Mouse (Mus musculus) lung, postnatal 0 days (tissue): ENCODE results near the gene Lrrc45. TPM values are rescaled to one million over a fixed set of nuclear protein-coding genes. Genes with fewer than 3 reads are reported as not detected.

Experiments
- ATAC-seq: fragments of 200-750 bp; cut with Nextera tagmentation; 2 replicates; pipeline ENCODE4 v1.8.0; 2017; ENCODE audit warnings: moderate library complexity
- DNase-seq: peaks from one replicate; pipeline ENCODE4 v3.0.0-alpha.2; 2016; ENCODE audit warnings: low spot score
- H3K27ac ChIP-seq: fragments of 300-500 bp; sonication (generic); 2 replicates; pipeline ENCODE4 v1.5.1; 2014; ENCODE audit warnings: antibody characterized with exemption, mild to moderate bottlenecking, low read length, mixed read lengths
- H3K27me3 ChIP-seq: fragments of 300-500 bp; sonication (generic); replicated peaks from 2 replicates; pipeline ENCODE4 v1.6.1; 2014; ENCODE audit warnings: low read length, mixed read lengths; ENCODE audit not compliant: insufficient read depth
- H3K36me3 ChIP-seq: fragments of 300-500 bp; sonication (generic); 2 replicates; pipeline ENCODE4 v1.6.1; 2014; ENCODE audit warnings: low read length, mixed read lengths; ENCODE audit not compliant: insufficient read depth
- H3K4me1 ChIP-seq: fragments of 300-500 bp; sonication (generic); 2 replicates; pipeline ENCODE4 v1.6.1; 2014; ENCODE audit warnings: antibody characterized with exemption, low read depth, low read length, mixed read lengths; ENCODE audit not compliant: insufficient read depth
- H3K4me2 ChIP-seq: fragments of 300-500 bp; sonication (generic); replicated peaks from 2 replicates; pipeline ENCODE4 v1.6.1; 2014; ENCODE audit warnings: low read depth, mild to moderate bottlenecking, low read length, moderate library complexity, mixed read lengths
- H3K4me3 ChIP-seq: fragments of 300-500 bp; sonication (generic); 2 replicates; pipeline ENCODE4 v1.5.1; 2014; ENCODE audit warnings: low read depth, low read length
- H3K9ac ChIP-seq: fragments of 300-500 bp; sonication (generic); replicated peaks from 2 replicates; pipeline ENCODE4 v1.6.1; 2014; ENCODE audit warnings: low read depth, mild to moderate bottlenecking
- H3K9me3 ChIP-seq: fragments of 300-500 bp; sonication (generic); 2 replicates; pipeline ENCODE4 v1.6.1; 2016; ENCODE audit warnings: low read length, mixed read lengths
- CTCF ChIP-seq: IDR thresholded peaks from 2 replicates; pipeline ENCODE4 v1.5.1; 2016; ENCODE audit warnings: antibody characterized with exemption, mild to moderate bottlenecking
- EP300 ChIP-seq: IDR thresholded peaks from 2 replicates; pipeline ENCODE4 v1.6.1; 2016; ENCODE audit warnings: antibody characterized with exemption, mild to moderate bottlenecking, control low read depth
- WGBS: fragments of 180-500 bp; shearing (Covaris S2); extraction: QIAGEN DNeasy Blood & Tissue Kit; methylation state at CpG from one replicate; pipeline ENCODE4 v1.1.7; 2014; 5-methylcytosine and 5-hydroxymethylcytosine counted together
- polyA plus RNA-seq: library from polyadenylated mRNA; unstranded; fragments of >200 nt; fragmentation: Nextera tagmentation; extraction: Ambion mirVana; gene quantifications from 2 replicates; pipeline ENCODE4 v1.2.1, GENCODE M21; 2015

The Lrrc45 gene
- polyA plus RNA-seq, 1 experiment from 2014 or later: 37.3 TPM

DNA sequence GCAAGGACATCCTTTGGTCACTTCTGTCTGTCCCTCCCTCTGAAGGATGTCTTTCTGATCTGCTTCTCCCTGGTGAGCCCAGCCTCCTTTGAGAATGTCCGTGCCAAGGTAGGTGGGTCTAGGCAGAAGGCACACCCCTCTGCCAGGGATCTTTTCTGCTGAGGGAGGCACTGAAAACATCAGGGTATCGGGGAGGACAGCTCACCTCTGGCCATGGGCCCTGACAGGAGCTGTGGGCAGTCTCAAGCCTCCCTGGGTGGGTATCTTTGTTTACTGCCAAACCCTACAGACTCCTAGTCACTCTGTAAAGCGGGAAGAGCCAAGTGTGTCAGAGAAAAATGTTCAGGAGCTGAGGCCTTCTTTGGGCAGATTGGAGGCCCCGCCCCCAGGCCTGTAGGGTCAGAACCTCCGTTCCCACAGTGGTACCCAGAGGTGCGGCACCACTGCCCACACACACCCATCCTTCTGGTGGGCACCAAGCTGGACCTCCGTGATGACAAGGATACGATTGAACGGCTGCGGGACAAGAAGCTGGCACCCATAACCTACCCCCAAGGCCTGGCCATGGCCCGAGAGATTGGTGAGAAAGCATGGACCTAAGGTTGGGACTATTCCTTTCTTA lies 9.1 kb downstream of the Lrrc45 start:
- Histone ChIP-seq H3K36me3 (no peaks in the 10 kb centered on the region), H3K4me1 (peaks cover 21% of the 10 kb centered on the region), H3K4me3 (no peak overlapping the region), H3K27ac (peak overlapping the region; percentile 39; the same call in 1 of the 2 replicates), H3K9ac (no peak overlapping the region), H3K27me3 (no peaks in the 10 kb centered on the region), H3K9me3 (no peaks in the 10 kb centered on the region), H3K4me2 (peak overlapping the region; percentile 77; the same call in 1 of the 2 replicates)
- 77% methylated on average over 11 of the region's 11 CpGs for WGBS
- peak; percentile 50 for DNase-seq
- no peak for ATAC-seq
- TF ChIP-seq CTCF: no peak
- no peak for TF ChIP-seq EP300

DNA sequence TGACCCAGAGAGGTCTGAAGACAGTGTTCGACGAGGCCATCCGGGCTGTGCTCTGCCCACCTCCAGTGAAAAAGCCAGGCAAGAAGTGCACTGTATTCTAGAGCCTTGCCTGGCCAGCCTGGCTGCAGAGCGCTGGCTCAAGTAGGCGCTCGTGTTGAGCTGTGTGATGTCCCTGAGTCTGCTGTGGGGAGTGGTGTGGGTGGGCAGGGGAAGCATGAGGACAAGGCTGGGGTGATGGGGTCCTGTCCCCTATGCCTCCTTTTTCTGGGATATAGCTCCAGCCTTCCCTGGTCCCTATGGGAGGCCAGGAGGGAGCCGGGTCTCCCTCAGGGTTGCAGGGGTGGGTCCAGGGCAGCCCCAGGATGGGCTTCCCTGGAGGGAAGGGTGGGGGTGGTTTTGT lies 9.8 kb downstream of the Lrrc45 start:
- no peaks in the 10 kb centered on the region for H3K36me3 ChIP-seq
- ATAC-seq (no peak), DNase-seq (peak; percentile 4)
- H3K4me3 ChIP-seq: no peak overlapping the region
- H3K9me3 ChIP-seq: no peaks in the 10 kb centered on the region
- TF ChIP-seq CTCF (no peak), EP300 (no peak)
- no peak overlapping the region for H3K4me2 ChIP-seq
- H3K9ac ChIP-seq: no peak overlapping the region
- H3K27me3 ChIP-seq: no peaks in the 10 kb centered on the region
- 73% methylated on average over 7 of the region's 7 CpGs for WGBS
- H3K27ac ChIP-seq: 0 out of 2 replicates have a peak overlapping the region, but pooled peaks have one; percentile 20
- H3K4me1 ChIP-seq: peaks cover 21% of the 10 kb centered on the region

DNA sequence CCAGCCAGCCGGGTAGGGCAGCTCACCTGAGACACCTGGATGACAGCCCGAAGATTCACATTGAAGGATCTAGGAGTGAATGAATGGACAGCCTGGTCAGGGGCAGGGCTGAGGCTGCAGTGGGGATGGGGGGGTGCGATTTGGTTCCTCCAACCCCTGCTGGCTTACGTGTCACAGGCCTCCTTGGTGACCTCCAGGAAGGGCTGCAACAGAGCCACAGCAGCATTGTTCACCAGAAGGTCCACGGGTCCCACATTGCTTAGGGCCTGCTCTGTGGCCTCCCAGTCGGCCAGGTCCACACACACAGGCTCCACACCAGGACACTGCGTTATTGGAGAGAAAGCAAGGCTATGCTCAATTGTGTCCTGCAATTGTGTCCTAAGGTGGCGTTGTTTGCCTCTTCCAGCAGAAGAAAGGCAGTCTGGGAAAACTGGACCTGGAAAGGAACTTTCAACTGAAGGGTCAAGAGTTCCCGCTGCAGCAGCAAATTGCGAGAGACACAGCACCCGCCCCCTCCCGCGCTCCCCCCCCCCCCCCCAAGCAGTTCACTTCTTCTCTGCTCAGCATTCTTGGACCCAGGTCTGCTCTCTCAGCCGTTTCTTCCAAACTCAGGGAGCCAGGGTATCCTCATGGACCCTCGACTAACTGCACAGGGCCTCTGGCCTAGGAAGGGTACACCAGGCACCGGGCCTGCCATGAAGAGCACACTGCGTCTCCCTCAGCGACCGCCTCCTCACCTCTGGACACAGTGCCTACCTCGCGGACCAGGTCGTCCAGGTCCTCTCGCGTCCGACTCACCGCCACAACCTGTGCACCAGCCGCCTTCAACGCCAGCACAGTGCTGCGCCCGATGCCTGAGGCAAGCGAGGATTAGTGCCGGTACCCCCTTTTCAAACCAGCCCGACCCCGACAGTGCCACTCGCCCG lies 12.8 kb downstream of the Lrrc45 start:
- Histone ChIP-seq H3K36me3 (no peaks in the 10 kb centered on the region), H3K27me3 (no peaks in the 10 kb centered on the region), H3K4me1 (peaks cover 13% of the 10 kb centered on the region; the same call in 1 of the 2 replicates), H3K9ac (peak overlapping the region; percentile 58), H3K9me3 (no peaks in the 10 kb centered on the region), H3K27ac (peak overlapping the region; percentile 85), H3K4me3 (peak overlapping the region; percentile 52), H3K4me2 (peak overlapping the region; percentile 78)
- WGBS: 22% methylated on average over 30 of the region's 36 CpGs
- peak; percentile 31 for ATAC-seq
- peak; percentile 25; the same call in 1 of the 2 replicates for TF ChIP-seq CTCF
- no peak for TF ChIP-seq EP300
- peak; percentile 40 for DNase-seq

DNA sequence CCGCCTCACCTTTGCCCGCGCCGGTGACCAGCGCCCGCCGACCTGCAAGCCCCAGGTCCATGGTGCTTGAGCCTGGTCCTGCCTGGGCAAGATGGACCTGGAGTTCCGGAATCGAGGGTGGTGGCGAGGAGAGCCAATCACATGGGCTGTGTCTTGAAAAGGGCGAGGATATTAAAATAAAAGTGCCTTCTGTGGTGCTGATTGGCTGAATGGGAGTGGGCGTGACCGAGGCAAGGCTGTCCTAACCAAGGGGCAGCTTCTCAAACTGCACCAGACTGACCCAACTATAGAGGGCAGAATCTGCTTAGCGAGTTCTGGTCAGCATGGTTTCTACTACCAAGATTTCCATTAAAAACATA lies 13.4 kb downstream of the Lrrc45 start, which contains the start of gene Dcxr:
TSS of gene Dcxr (minus strand) at position 113 of the 359 bp plus-strand sequence.
- H3K27ac ChIP-seq: peak within 1 kb of the TSS; percentile 85
- TF ChIP-seq CTCF: peak; percentile 72
- TF ChIP-seq EP300: no peak
- no peaks in the 10 kb centered on the region for H3K27me3 ChIP-seq

DNA sequence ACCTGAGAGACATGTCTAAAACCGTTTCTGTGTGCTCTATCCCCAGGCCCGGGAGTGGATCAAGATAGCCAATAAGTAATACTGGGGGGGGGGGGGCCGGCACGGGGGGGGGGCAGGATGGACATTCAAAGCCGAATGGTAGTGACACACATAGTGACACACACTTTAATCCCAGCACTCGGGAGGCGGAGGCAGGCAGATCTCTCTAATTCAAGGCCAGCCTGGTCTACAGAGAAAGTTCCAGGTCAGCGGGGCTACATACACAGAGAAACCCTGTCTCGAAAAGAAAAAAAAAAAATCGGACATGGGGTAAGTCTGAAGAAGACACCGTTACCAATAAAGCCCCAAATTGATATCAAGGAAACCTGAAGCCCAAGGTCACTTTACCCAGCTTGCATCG lies 13.8 kb downstream of the Lrrc45 start:
- Histone ChIP-seq H3K9ac (no peak overlapping the region), H3K27me3 (no peaks in the 10 kb centered on the region), H3K27ac (peak overlapping the region; percentile 59; the same call in 1 of the 2 replicates), H3K9me3 (no peaks in the 10 kb centered on the region), H3K4me3 (no peak overlapping the region), H3K4me2 (no peak overlapping the region), H3K36me3 (no peaks in the 10 kb centered on the region), H3K4me1 (peaks cover 6% of the 10 kb centered on the region; the same call in 1 of the 2 replicates)
- DNase-seq (peak; percentile 4), ATAC-seq (no peak)
- 55% methylated on average over 12 of the region's 12 CpGs for WGBS
- TF ChIP-seq CTCF: no peak
- TF ChIP-seq EP300: no peak

More for the DNA sequence above, 13.4 kb downstream of the Lrrc45 start, which contains the start of gene Dcxr:
- DNase-seq (peak; percentile 99), ATAC-seq (peak; percentile 89)
- no peaks in the 10 kb centered on the region for H3K36me3 ChIP-seq
- H3K4me3 ChIP-seq: peak within 1 kb of the TSS; percentile 52
- 1% methylated on average over 14 of the region's 14 CpGs for WGBS
- peak within 1 kb of the TSS; percentile 78 for H3K4me2 ChIP-seq
- H3K4me1 ChIP-seq: peaks cover 8% of the 10 kb centered on the region; the same call in 1 of the 2 replicates
- H3K9ac ChIP-seq: peak within 1 kb of the TSS; percentile 58
- no peaks in the 10 kb centered on the region for H3K9me3 ChIP-seq
